Mouse (Mus musculus) lung, postnatal 14 days (tissue): ENCODE measurements around the gene Pkp1.

Experiments
- DNase-seq: peaks from one replicate; pipeline ENCODE4 v3.0.0; 2021

Pkp1 gene

DNA sequence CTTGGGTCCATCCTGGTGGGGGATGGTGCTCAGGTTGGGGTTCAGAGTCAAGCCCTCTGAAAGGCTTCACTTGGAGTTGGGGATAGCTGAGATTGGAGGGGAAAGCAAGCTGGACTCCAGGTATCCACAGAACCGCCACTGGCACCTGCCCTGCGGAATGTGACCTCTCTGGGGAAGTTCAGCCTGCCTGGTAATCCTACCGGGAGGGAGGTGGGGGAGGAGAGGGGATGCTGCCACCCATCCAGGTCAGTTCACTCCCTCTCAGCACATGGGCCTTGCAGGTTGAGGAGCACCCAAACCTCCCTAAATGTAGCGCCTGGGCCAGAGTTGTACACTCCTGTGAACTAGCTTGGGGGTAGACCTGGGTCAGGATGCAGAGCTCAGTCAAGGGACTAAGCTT, 62.9 kb downstream of the Pkp1 start:
- DNase-seq: no peak

- no peak for DNase-seq
Measured at GRCm38 (mm10) chr1:135855344-135855687, 63.7 kb downstream of the Pkp1 start.

GRCm38 (mm10) chr1:135854591-135855343, 64.2 kb downstream of the Pkp1 start:
- DNase-seq: no peak

DNA sequence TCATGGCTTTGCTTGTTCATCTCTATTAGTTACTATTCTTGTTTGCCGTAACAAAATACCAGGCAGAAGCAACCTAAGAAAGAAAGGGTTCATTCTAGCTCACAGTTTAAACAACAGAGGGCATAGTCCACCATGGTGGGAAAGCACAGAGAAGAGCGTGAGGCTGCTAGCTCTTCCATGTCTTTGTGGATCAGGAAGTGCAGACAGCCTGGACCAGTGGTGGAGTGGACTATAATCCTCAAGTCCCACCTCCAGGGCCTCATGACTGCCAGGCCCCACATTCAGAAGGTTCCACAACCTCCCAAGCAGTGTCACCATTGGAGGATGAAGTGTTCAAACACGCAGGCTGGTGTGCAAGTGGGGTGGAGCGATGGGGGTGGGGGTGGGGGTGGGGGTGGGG, 65.8 kb downstream of the Pkp1 start:
- DNase-seq: no peak

DNA sequence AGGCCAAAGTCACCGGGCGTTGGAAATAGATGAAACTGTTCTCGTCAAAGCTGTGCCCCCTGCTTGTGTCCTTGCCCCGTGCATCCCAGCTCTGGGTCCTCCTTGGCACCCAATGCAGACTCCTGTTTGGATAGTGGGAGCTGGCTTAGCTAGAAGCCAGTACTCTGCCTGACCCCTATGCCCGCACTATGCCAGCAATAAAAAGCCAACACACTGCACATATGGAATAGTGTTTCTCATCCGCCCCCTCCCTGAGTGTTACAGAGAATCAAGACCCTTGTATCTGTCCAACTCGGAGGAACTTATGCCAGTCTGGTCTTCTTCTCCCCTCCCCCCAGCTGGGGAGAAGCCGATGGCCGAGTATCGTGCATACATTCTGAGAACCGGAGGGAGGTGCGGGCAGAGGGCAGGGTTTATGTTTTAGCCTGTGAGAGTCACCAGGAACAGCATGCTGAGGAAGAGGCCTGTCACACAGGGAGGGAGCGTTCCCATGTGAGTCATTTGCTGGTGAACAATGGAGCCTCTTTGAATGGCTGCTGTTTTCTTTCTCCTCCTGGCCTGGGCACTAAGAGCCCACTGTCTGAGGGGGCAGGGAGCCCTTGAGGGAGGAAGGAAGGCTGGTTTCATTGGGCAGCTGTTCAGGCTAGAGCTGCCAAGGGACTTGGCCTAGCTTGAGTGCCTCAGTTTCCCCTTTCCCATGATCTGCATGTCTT, 66.8 kb downstream of the Pkp1 start:
- no peak for DNase-seq

- peak; percentile 40 for DNase-seq
Measured at GRCm38 (mm10) chr1:135850722-135851512, 68.1 kb downstream of the Pkp1 start.

DNA sequence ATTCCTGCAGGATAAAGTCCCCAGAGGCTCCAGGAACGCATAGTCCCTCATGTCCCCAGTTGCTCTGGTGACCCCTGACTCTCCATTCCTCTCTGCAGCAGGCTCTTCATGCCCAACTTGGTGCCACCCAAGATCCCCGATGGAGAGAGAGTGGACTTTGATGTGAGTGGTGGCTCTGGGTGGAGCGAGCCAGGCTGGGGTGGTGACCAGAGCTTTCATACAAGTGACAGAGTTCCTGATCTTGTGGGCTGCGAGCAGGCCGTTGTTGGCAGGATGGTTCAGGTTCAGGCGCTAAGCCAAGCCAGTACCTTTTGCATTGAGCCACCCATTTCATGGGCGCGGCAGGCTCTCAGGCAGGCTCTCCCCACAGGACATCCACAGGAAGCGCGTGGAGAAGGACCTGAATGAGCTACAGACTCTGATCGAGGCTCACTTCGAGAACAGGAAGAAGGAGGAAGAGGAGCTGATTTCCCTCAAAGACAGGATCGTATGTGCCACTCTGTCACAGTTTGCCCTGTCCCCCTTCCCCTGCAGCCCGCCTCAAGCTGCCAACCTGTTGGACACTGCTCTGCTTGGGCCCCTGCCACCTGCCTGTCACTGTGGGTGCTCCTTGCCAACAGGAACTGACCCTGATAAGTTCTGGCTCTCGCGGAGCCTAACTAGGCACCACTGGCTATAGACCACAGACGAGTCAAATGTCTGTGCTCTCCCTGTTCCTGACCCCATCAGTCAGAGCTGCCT, 71.2 kb downstream of the Pkp1 start:
- DNase-seq: no peak

DNA sequence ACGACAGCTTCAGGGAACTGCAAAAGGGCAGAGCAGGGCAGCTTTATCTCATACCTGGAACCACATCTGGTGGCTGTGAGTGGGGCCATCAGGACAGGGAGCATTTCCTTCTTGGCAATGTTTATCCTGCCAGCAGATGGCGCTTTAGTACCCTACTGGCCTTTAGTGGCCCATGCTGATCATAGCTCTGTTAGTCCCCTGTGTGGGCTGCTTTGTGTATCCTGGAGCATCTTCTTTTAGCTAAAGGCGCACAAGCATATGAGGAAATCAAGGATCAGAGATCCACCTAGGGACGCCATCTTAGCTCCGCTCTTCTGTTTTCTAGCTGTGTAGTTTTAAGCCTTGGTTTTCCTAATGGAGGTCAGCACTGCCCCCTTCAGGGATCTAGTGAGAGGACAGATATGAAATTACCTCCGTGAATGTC, 71.9 kb downstream of the Pkp1 start:
- peak; percentile 65 for DNase-seq

DNA sequence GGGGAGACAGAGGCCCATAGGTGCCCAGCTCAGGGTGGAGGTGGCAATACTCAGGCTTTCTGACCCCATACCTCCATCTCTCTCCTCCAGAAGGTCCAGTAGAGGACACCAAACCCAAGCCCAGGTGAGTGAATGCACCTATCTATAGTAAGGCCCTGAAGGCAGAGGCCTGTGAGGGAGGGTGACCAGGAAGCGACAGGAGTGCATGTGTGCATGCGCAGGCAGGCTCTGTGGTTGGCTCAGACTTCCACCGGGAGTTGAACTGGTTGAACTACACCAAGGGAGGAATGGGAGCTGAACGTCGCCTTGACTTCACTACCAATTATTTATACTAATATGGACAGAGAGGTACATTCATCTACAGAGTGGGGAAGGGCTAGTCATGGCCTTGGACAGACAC, 72.4 kb downstream of the Pkp1 start:
- no peak for DNase-seq

GRCm38 (mm10) chr1:135844481-135844880, 74.5 kb downstream of the Pkp1 start:
- peak; percentile 55 for DNase-seq

GRCm38 (mm10) chr1:135843519-135844262, 75.3 kb downstream of the Pkp1 start:
- no peak for DNase-seq

DNA sequence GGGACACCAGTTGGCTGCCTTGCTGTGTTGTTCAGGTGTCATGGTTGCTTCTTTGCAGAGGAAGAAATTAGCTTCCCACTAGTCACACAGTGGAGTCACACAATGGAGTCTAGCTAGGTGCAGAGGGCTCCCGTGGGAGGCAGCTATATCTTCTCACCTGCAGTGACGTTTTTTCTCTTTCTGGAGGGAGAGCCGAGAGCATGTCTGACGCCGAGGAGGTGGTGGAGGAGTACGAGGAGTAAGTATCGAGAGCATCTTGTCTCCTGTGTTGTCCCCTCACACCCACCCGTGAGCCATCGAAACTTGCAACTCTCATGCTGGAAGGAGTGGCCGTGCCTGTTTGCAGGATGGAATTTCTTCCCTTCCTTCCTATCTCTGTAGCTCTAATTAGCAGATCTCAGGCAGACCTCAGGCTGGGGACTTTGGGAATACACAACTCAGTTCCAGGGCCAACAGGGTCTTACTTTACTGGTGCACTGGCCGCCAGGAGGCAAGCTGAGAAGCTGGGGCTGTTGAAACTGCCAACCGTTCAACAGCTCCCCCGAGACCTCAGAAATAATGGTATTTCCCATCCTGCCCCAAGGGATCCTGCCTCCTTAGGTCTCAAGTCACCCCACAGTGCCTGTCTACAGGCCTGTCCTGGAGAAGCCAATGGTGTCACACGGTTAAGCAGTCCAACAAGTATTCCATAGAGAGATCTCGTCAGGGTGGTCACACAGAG, 78.2 kb downstream of the Pkp1 start:
- DNase-seq: no peak

GRCm38 (mm10) chr1:135839065-135839464, 79.9 kb downstream of the Pkp1 start:
- no peak for DNase-seq

DNA sequence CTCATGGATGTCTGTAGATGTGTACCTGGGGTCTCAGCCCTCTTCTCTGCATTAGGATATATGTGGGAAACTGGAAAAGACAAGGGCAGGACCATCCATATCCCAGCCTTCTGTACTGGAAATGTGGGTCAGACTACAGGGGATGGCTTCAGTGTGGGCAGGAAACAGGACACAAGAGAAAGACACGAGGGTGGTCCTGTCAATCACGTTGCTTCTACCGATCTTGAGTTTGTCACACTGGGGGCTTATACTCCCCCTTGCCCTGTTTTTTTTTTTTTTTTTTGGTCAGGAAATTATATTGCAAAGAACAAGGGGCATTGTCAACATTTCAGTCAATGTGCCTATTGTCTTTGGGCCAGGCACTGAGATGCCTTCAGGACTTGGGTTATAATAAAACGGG, 80.4 kb downstream of the Pkp1 start:
- DNase-seq: no peak

DNA sequence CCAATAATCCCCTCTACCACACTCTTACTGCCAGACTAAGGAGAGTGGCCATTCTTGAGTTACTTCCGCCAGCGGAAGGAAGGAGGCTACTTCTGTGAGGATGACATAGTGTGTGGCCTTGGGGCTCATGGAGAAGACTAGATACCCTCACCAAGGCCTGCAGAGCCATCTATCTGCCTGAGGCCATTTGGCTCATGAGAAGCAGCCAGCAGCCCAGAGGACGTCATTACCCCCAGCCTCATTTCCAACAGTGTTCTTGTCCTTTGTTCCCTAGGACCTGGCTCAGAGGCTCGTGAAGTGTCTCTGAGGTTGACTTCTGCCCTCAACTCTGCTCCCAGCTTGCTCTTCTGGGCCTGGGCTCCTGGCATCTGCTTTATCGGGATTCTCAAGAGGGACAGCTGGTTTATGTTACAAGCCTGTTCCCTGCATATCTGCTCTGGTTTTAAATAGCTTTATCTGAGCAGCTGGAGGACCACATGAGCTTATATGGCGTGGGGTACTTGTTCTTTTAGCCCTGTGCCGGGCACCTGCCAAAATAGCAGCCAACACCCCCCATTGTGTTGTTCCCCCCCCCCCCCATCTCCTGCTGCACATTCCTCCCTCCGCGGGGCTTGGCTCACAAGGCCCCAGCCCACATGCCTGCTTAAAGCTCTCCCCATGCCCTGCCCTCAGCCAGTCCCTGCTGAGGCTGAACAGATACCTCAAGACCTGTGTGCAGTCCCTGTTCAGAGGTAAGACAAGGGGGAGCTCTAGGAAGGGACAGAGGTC, 83.1 kb downstream of the Pkp1 start, which contains the start of gene Tnnt2:
Tnnt2 (plus strand) TSS at position 639 of the 768 bp plus-strand sequence.
- no peak for DNase-seq

DNA sequence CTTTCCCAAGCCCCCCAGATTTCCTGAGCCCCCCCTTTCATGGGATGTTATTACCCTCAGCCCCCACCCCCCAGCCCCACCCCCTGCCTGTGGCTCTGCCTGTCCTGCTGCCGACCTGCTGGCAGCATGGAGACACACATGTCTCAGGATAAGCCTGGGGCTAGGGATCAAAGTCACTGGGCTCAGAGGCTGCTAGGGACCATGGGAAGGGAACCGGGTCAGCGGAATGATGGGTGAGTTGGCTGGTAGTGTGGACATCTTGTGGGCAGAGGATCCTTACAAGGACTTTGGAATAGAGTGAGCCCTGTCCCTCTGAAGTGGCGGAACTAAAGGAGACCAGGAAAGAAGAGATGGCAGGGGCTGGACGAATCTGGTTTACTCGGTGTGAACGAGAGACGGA, 84.0 kb downstream of the Pkp1 start:
- DNase-seq: no peak

DNA sequence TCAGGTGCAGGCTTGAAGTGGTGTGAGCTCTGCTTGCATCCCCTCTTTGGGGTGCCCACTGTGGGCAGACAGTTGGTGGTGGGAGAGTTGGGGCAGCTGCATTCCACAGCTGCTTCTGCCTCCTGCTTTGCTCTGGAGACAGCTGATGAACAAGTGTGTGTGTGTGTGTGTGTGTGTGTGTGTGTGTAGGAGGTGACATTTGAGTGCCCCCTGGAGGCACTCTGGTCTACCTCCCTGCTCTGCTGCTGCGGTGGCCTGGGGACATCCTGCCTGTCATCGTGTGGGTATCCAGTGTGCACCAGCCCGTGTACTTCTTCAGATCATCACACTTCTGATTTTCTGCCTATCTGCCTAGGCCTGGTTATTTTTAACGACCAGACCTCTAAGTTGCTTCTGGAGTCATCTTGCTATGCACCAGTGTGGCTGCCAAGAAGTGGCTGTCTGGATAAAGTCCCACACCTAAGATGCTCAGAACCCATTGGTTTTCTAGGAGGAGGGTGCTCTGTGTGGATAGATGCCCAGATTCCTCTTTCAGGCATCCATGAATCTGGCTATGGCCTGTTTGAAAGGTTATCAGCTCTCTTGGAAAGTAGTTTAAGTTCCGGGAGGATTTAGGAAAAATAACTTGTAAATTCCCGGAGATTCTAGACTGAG, 84.7 kb downstream of the Pkp1 start:
- no peak for DNase-seq

DNA sequence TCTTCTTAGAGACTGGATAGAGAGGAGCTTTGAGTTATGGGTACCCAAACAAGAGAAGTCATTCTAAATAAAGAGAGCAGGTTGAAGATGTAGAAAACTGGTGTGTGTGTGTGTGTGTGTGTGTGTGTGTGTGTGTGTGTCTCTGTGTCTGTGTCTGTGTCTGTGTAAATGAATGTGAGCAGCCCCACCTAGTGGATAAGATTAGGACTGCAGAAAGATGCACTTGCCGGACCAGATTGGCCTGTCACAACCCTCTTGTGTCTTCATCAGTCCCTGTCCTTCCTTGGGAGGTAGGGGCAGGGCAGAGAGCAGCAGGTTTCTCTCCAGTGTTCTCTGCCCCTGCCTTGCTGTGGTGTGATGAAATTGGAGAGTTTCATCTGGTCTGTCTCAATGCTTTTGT, 90.1 kb downstream of the Pkp1 start:
- peak; percentile 60 for DNase-seq

DNA sequence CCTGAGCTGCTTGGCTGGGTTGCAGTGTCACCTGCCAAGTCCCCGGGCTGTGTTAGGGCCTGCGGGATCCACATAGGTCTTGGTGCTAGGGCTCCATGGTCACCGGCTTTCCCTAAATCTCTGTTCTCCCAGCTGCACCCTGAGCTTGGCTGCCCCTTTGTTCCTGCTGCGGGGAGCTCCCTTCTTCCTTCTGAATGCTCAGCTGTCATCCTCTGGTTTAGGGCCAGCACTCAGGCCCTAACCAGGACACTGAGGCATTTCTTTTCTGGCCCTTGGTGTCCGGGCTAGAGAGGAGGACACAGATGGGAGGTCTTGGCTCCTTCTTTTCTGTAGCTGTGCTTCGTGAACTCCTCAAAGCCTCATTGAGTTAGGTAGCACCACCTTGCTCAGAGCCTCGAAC, 97.2 kb downstream of the Pkp1 start:
- DNase-seq: no peak
